Mouse (Mus musculus) ES-E14 (cell line): ENCODE measurements around the gene Fam155a.

Experiments
- CHD2 ChIP-seq: IDR thresholded peaks from 2 replicates; pipeline ENCODE4 v1.6.1; 2014; ENCODE audit warnings: mild to moderate bottlenecking, low read depth, low read length, inconsistent platforms
- ZNF384 ChIP-seq: IDR thresholded peaks from 2 replicates; pipeline ENCODE4 v1.6.1; 2012; ENCODE audit warnings: low read depth, low read length, inconsistent platforms

GRCm38 (mm10) chr8:9167995-9168394 is 603.0 kb downstream of the Fam155a start:
- TF ChIP-seq CHD2 (no peak), ZNF384 (no peak)
